Mouse (Mus musculus) cortical plate, adult 2 months (tissue): ENCODE measurements at regions not wholly inside any gene's neighbourhood (a gene's known extent, or its start where the extent isn't known, plus 50 kb on each side); places are given as distances from the start of the nearest gene placed in this dataset.

Experiments
- CTCF ChIP-seq: fragments of 200-500 bp; IDR thresholded peaks from 2 replicates; pipeline ENCODE4 v1.5.1; 2011; ENCODE audit warnings: mild to moderate bottlenecking, control low read depth, low read length; ENCODE audit not compliant: insufficient read depth; ENCODE audit errors: extremely low read depth
- POLR2A ChIP-seq: fragments of 200-500 bp; IDR thresholded peaks from 2 replicates; pipeline ENCODE4 v1.6.1; 2011; ENCODE audit warnings: mild to moderate bottlenecking, low read length, control low read depth; ENCODE audit not compliant: insufficient read depth; ENCODE audit errors: extremely low read depth

DNA sequence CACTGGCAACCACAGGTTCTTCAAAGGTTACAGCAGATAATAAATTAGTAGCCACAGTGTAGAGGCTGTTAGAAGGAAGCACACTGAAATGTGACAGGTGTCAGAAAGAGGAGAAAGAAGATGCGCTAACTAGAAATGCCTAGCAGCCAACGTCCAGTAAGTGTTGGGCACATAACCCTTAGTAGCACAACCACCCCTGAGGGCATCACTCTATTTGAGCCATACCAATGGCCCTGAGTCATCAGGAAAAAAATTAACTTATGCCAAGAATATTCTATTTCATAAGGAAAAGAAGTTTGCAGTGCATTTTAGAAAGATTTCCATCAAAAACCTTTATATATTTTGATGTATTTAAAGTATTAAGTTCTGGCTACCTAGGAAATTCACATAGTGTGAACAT, 771.5 kb downstream of the Ets1 start:
- TF ChIP-seq POLR2A: no peak
- TF ChIP-seq CTCF: no peak
